Mouse (Mus musculus): ENCODE results near the gene Il27ra.
"Not testable (repeated sequence)": the region's sequence is repeated elsewhere in the genome, so short reads cannot be mapped to it uniquely, and the experiment has no call there.

Il27ra gene

DNA sequence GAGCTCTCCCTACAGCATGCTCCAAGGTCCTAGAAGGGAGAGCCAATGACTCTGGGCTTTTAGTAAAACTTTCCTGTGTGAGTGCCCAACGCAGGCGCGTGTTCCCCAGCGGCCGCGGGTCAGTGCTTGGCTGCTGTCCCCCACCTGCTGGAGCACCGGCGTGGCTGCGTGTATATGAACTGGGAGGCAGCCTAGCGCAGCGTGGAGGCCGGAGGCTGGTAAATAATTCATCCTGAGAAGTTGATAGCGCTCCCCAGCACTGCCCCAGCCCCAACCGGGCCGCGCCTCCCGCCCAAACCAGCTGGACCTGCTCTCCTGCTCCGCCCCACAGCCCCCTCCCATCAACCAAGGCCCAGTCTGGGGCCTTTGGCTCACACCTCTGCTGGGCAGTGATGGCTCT is 21.3 kb downstream of the Il27ra start, which contains the start of gene Palm3:
Palm3 (plus strand) TSS at position 376 of the 400 bp plus-strand sequence.
- DNase-seq (ENCODE audit: low read depth, low spot score) = no peak

DNA sequence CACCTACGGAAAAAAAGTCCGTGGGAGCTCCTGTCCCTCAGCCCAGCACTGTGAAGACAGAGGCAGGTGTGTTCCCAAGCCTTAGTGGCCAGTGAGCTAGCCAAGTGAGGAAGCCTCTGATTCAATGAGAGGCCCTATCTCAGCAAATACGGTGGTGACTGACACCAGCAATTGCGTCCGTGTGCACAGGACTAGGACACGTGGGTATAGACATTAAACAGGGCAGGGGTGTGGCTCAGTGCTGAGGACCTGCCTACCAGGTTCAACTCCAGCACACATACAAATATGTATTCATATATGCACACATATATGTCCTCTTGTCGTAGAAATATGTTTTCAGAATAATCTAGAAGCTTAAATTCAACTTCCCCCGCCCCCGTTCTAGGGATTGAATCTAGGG is 22.7 kb downstream of the Il27ra start:
- DNase-seq (ENCODE audit: low read depth, low spot score) = no peak

GRCm38 (mm10) chr8:84015833-84016232 is 26.6 kb downstream of the Il27ra start:
- no peak for DNase-seq (ENCODE audit: low read depth, low spot score)

- DNase-seq (ENCODE audit: low read depth, low spot score) = no peak
Measured at GRCm38 (mm10) chr8:84012499-84013165, 29.8 kb downstream of the Il27ra start.

DNA sequence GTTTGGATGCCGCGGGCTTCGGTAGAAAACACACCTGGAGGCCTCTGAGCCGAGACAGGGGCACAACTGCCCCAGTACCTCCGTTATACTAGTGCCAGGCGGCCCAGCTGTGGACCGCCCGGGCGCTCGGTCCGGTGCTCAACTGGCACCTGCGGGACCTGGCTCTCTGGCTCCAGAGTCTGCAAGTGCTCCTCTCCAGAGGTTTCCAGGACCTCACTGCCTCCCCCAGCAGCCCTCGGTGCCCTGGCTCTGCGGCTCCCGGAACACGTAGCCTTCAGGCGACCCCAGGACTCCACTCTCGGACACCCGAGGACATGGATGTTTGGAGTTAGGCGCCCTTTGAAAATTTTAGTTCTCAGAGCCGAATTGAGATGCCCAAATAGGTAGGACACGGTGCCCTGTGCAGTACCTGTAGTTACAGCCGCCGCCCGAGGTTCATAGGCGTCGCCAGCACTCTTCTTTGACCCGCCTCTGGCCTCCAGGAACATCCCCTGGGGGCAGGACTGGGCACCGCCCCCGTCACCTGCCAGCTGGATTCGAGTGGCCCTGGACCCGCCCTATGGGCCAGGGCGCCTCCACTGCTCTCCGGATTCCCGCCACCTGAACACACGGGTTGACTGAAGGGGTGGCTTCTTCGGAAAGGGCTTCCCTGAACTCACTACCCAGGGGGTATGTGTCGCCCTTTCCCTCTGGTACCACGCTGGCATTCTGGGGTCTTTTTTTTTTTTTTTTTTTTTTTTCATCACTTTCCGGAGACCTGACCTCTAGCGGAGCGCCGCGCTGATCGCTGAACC is 30.5 kb downstream of the Il27ra start, which contains the start of gene 2210011C24Rik:
2210011C24Rik (minus strand) TSS at position 467 of the 794 bp plus-strand sequence.
- DNase-seq (ENCODE audit: low read depth, low spot score) = no peak

DNA sequence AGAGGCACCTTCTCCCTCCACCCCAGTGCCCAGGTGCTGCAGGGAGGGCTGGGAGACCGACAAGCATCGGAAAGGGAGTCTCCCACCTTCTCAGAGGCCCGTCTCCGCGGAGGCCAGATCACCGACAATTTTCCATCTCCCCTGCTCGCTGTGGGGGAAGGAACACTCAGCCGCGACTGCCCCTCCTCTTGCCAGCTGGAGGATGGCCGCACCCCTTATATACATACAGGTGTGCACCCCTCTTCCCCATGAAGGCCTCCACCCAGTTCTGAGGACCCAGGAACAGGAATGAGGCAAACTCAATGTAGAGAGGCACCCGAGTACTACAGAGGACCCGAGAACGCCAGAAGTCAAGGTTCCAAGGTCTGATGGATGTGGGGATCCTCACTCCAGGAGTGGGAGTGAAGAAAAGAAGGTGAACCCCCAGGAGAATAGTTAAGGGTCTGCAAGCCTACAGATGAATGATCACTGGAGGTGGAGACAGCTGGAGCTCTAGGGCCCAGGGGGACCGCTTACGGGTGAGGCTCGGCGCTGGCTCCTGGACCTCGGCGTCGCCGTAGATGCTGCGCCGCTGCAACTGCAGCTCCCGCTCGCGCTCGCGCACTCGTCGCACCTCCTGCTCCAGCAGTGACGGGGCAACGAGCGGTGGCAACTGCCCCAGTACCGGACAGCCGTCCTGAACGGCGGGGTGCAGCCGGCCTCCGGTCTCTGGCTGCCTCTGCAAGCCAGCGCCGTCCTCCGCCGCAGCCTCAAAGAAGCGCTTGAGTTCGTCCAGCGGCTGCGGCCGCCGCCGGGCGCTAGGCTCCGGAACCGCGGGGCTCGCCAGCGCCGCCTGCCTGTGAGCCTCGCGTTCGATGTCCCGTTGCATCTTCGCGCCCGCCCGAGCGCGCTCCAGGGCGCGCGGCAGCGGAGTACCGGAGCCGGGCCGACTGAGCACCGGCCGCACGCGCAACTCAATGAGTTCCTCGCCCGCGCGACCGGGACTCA is 31.5 kb downstream of the Il27ra start:
- no peak for DNase-seq (ENCODE audit: low read depth, low spot score)

GRCm38 (mm10) chr8:84009876-84010275 is 32.5 kb downstream of the Il27ra start:
- DNase-seq (ENCODE audit: low read depth, low spot score) = no peak

DNA sequence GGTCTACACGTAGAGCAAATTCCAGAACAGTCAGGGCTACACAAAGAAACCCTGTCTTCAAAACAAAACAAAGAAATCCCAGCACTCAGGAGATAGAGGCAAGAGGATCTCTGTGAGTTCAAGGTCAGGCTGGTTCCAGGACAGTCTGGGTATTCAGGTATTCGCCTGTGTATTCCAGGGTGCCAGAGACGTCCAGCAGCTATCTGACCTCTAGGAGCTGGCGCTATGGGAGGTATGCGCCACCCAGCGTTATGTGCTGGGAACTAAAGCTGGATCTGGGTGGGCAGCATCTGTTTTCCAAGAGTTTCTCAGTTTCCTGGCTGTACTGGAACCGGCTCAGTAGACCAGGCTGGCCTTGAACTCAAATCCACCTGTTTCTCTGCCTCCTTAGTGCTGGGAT is 34.0 kb downstream of the Il27ra start:
- no peak for DNase-seq (ENCODE audit: low read depth, low spot score)

GRCm38 (mm10) chr8:84005502-84005901 is 36.9 kb downstream of the Il27ra start:
- not testable (repeated sequence) for DNase-seq (ENCODE audit: low read depth, low spot score)

- DNase-seq (ENCODE audit: low read depth, low spot score) = peak; percentile 82
Measured at GRCm38 (mm10) chr8:84004533-84005201, 37.7 kb downstream of the Il27ra start.

DNA sequence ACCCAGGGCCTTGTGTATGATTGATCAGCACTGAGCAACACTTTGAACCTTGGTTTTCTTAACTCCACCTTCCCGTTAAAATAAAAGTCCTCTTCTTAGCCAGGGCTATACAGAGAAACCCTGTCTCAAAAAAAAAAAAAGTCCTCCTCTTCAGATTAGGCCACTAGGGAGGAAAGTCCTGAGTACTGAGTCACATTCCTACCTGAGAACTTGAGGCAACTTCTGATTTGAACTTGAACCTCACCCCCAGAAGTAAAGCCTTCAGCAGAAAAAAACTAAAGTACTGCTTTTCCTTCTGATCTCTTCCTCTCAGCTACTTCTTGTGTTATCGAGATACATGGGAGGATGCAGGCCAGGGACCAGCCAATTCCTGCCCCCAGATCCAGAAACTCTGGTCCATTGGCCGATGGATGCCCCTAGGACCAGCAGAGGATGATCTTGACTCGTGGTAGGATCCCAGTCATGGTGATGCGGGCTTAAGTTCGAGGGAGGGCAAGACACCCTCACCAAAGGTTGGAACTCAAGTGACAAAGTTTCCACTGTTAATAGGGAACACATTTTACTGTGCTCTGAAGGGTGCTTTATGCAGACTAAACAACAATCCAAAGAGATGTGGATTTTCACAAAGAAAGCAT is 38.7 kb downstream of the Il27ra start:
- no peak for DNase-seq (ENCODE audit: low read depth, low spot score)

GRCm38 (mm10) chr8:84002957-84003611 is 39.3 kb downstream of the Il27ra start:
- DNase-seq (ENCODE audit: low read depth, low spot score) = no peak

DNA sequence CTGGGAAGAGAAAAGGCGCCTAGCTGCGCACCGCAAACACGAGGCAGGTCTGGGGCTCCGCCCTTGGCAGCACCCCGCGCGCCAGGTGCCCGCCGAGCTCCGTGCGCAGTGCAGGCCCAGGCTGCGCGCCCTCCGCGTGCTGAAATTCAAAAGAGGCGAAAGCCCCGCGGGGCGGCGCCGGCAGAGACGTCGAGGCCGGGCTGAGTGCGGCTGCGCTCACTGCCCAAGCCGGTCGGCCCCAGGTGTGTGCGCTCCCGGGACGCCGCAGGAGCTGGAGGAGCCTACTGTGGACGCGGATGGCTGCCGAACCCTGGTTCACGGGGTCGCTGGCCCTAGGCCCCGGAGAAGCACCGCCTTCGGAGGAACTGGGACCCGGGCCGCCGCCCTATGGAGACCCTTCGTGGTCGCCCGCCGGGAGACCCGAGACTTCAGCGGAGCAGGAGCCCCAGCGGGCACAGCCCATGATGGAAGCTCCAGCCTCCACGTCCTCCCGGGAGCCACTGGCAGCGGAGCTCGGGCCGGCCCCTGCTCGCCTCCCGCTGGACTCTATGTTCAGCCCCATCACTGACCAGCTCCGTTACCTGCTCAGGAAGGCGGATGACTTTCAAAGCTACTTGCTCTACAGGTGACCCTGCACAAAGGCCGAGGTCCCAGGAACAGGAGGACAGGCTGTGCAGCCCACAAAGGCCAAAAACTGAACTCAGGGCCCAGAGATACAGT is 40.9 kb downstream of the Il27ra start, which contains the start of gene 1700067K01Rik:
1700067K01Rik (plus strand) TSS at position 222 of the 720 bp plus-strand sequence.
- no peak for DNase-seq (ENCODE audit: low read depth, low spot score)

DNA sequence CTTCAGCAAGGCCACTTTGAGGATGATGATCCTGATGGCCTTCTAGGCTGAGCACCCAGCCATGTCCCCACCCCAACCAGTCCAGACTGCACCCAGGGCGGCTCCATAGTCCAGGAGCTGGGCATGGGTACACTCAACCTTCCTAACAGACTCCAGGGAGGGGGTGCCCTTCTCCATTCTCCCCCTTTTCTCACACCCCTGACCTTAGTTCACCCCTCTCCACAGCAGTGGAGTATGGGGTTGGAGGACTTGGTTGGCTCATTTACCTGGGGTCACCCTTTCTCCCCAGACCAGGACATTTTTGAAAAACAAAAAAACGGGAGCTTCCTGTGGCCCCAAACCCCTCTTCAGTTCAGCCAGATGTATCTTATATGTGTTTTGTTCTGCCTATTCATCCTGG is 42.6 kb downstream of the Il27ra start:
- DNase-seq (ENCODE audit: low read depth, low spot score) = no peak

DNA sequence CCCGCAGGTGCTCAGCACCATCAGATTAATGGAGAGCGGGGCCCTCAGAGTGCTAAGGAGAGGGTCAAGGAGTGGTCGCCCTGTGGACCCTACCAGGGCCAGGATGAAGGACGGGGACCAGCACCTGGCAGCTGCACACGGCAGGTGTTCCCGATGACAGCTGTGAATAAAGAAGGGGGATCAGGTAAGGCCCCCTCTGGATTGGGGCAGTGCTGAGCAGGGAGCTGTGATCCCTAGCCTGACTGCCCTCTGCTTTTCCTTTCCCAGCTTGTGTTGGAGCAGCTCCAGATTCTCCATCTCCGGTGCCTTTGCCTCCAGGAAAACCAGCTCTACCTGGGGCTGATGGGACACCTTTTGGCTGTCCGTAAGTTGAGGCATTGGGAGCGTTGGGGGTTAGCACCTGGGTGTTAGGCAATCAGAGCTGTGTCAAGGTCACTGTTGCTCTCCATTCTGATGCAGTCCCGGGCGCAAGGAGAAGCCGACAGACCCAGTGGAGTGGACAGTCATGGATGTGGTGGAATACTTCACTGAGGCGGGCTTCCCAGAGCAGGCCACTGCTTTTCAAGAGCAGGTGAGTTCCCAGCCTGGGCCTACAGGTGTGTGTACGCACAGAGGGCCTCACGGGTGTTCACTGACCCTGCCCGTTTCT is 43.2 kb downstream of the Il27ra start:
- DNase-seq (ENCODE audit: low read depth, low spot score) = no peak

DNA sequence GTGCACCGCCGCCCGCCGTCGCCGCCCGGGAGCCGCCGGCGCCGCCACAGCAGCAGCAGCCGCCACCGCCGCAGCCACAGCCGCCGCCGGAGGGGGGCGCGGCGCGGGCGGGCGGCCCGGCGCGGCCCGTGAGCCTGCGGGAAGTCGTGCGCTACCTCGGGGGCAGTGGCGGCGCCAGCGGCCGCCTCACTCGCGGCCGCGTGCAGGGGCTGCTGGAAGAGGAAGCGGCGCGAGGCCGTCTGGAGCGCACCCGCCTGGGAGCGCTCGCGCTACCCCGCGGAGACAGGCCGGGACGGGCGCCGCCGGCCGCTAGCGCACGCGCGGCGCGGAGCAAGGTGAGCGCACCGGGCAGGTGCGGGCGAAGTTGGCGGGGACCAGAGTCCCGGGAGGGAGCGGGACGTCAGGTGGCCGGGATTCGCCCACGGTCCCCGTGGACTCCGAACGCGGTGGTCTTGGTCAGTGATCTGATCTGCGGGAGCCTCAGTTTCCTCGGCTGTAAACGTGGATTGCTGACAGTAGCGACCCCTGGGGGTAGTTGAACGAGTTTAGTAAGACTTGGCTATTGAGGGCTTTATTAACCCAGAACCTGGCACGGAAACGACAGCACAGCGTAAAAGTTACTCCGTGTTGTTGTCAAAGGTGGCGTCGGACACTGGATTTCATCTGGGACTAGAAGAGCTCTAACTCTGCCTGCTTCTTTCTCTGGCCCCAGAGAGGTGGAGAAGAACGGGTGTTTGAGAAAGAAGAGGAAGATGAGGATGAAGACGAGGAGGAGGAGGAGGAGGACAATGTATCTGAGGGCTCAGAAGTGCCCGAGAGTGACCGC is 43.9 kb downstream of the Il27ra start:
- no peak for DNase-seq (ENCODE audit: low read depth, low spot score)

- DNase-seq (ENCODE audit: low read depth, low spot score) = no peak
Measured at GRCm38 (mm10) chr8:83997511-83998141, 44.8 kb downstream of the Il27ra start, which contains the start of gene Samd1. TSS of gene Samd1 (plus strand) at chr8:83997672.

Data from brain, embryonic 18.5 days (tissue).